Mouse (Mus musculus) heart, postnatal 0 days (tissue): Measurements from ENCODE around the gene Med25.

Experiments used
- CTCF ChIP-seq: IDR thresholded peaks from 2 replicates; pipeline ENCODE4 v1.5.1; 2016; ENCODE audit warnings: antibody characterized with exemption, control low read depth, low read depth
- EP300 ChIP-seq: IDR thresholded peaks from 2 replicates; pipeline ENCODE4 v1.6.1; 2016; ENCODE audit warnings: antibody characterized with exemption, low read depth

GRCm38 (mm10) chr7:44892276-44892921 lies at the start of gene Med25:
- TF ChIP-seq CTCF: no peak
- TF ChIP-seq EP300: no peak
